Mouse (Mus musculus): ENCODE data around the gene Gm2564. TPM values are rescaled to one million over a fixed set of nuclear protein-coding genes. Genes with fewer than 3 reads are reported as not detected.
"Not testable (repeated sequence)": the region's sequence is repeated elsewhere in the genome, so short reads cannot be mapped to it uniquely, and the experiment has no call there.

Gene Gm2564
- total RNA-seq (2022) = 10 to 100 TPM; 15.4 to 27.8 (median 19.9) TPM

GRCm38 (mm10) chr4:42629419-42629818, at the start of gene Gm2564:
Gene Gm2564 (plus strand): TSS chr4:42629719.
- not testable (repeated sequence) for DNase-seq

DNA sequence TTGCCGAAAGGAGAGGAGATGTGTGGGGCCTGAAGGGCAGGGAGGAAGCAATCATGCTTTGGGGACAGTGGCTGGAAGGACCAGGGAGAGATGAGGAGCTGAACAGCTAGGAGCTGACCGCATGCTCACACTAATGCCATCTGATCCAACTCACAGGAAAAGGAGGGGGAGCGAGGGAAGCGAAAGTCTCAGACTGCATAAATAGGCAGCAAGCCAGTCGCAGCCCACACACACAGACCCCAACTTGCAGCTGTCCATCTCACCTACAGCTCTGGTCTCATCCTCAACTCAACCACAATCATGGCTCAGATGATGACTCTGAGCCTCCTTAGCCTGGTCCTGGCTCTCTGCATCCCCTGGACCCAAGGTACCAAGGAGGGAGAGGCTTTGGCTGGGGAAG, 17.6 kb upstream of the Gm2564 start, which contains the start of gene Gm10591:
Gene Gm10591, plus strand, starts transcription at position 301 of the 400 bp plus-strand sequence.
- not testable (repeated sequence) for DNase-seq

- DNase-seq = not testable (repeated sequence)
Observed at GRCm38 (mm10) chr4:42654951-42655350, 25.4 kb downstream of the Gm2564 start, which contains the start of gene Ccl27b. Gene Ccl27b (plus strand): TSS chr4:42655251.

GRCm38 (mm10) chr4:42661793-42662192, 32.3 kb downstream of the Gm2564 start, which contains the start of gene Il11ra2:
Gene Il11ra2 (minus strand): TSS chr4:42661893.
- not testable (repeated sequence) for DNase-seq

GRCm38 (mm10) chr4:42675415-42675814, 45.9 kb downstream of the Gm2564 start:
- DNase-seq = not testable (repeated sequence)

DNA sequence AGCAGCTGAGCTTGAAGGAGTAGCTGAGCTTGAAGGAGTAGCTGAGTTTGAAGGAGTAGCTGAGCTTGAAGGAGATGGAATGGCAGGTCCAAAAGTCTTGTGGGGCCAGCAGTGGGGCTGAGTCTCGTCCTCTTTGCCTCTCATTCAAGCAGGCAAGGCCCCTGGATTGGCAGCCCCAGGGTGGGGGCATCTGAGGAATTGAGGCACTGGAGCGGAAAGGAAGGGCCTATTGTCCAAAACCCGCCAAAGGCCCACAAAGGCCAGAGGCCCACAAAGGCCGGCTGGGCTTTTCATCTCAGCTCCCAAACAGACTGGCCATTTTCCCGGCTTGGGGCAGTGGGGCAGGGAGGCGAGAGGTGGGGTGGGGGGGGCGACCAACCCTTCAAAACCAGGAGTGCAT, 49.8 kb downstream of the Gm2564 start:
- DNase-seq = not testable (repeated sequence)

DNA sequence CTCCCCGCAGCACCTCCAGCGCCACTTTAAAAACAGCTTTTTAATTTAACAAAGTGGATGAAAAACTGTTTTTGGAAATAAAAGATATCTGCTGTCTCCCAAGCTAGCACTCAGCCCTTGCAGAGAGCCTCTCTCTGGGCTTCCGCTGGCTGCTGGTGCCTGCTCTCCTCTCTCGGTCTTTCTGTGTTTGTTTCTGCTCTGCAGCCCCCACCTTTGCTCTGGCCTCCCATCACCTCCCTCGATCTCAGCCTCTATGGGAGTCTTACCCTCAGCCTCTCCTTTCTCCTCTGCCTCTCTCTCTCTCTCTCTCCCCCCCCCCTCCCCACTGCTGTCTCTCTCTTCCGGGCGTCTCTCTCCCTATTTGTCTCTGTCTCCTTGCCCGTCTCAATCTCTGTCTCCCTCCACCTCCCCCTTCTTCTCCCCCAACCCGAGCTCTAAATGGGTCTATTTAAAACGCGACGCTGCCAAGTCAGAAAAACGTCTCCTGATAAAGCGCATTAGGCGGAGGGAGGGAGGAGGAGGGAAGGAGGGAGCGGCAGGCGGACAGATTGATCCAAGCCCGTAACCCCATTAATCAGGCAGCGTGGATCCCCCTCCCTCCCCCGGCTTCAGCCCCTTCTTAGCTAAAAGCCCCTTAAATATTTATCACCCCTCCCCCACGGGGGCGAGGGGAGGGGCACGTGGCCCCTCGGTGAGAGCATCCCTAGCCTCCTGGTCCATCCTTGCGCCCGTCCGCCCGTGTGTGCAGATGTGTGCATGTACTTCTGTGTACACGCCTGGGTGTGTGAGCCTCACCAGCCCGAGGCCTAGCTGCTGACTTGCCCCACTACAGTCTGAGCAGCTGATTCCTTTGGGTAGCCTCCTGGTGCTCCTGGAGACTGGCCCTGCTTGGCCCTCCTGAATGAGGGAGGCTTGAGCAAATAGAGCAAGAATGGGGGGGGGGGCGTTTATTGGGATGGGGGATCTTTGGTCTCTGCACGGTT, 51.1 kb downstream of the Gm2564 start:
- not testable (repeated sequence) for DNase-seq

Other genes with a start within 250 kb of the Gm2564 start
- gene Gm21586, start 190.3 kb upstream of the Gm2564 start, total RNA-seq (2022) = not detected
- 1 to 10 TPM in 1 of 4 experiments, under 1 TPM in 3; 0.52 to 2.0 (median 0.90) TPM for gene Gm2163, start 163.0 kb upstream of the Gm2564 start, total RNA-seq (2022)
- gene Fam205a2, start 101.5 kb upstream of the Gm2564 start, total RNA-seq (2022) = under 1 TPM in 1 of 4 experiments, not detected in 3; 0.48 TPM
- not detected for gene Gm10591, start 17.5 kb upstream of the Gm2564 start, total RNA-seq (2022)
- gene Ccl27b, start 25.5 kb downstream of the Gm2564 start, total RNA-seq (2022) = 10 to 100 TPM in 1 of 4 experiments, 1 to 10 TPM in 1, not detected in 2; 1.5 to 11.7 TPM
- gene Il11ra2, start 32.2 kb downstream of the Gm2564 start, total RNA-seq (2022) = under 1 TPM in 2 of 4 experiments, not detected in 2; 0.37 to 0.38 TPM
- 1 to 10 TPM in 1 of 4 experiments, under 1 TPM in 1, not detected in 2; 0.67 to 1.4 TPM for gene 4930578G10Rik, start 105.8 kb downstream of the Gm2564 start, total RNA-seq (2022)
- gene Ccl19, start 126.9 kb downstream of the Gm2564 start, total RNA-seq (2022) = 1 to 10 TPM; 1.8 to 7.0 (median 3.1) TPM
- gene Ccl21a, start 144.3 kb downstream of the Gm2564 start, total RNA-seq (2022) = 10 to 100 TPM in 1 of 4 experiments, 1 to 10 TPM in 3; 4.1 to 10.2 (median 6.4) TPM
- not detected for gene Fam205a1, start 224.2 kb downstream of the Gm2564 start, total RNA-seq (2022)
- under 1 TPM; 0.14 to 0.52 (median 0.22) TPM for gene Gm12394, start 227.1 kb downstream of the Gm2564 start, total RNA-seq (2022)
- gene Fam205c, start 244.5 kb downstream of the Gm2564 start, total RNA-seq (2022) = not detected